Mouse (Mus musculus): ENCODE data around the gene Sytl2.

DNA sequence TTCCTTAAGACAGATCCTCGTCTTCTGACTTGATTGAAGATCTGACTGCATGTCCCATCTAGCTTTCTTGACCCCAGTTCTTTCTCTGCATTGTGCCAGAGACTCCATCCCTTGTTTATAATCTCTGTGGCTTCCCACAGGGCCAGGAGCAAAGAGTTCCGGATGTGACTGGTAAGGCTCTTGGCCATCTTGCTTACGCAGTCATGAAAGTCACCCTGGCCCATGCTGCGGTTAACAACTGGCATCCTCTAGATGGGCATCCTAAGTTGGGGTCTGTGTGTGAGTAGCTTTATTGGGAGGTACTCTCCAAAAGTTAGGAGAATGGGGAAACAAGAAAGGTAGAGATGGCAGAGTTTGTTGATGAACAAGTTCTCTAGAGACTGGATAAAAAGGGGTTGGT lies 22.9 kb upstream of the Sytl2 start:
- TF ChIP-seq CTCF (IDR thresholded peaks at IDR 0.05; ENCODE audit: low read depth, low read length) (no peak), POLR2AphosphoS5 (IDR thresholded peaks at IDR 0.05; ENCODE audit: insufficient replicate concordance, low read depth, low read length) (no peak), TAL1 (conservative IDR thresholded peaks at IDR 0.05; ENCODE audit: low read depth, low read length) (no peak)
